Mouse (Mus musculus): Measurements from ENCODE around the gene Aarsd1.

GRCm38 (mm10) chr11:101462141-101462540 is 44.7 kb upstream of the Aarsd1 start:
- TF ChIP-seq CTCF (IDR thresholded peaks at IDR 0.05; ENCODE audit: extremely low read depth, insufficient read depth, low read length) (no peak), POLR2A (IDR thresholded peaks at IDR 0.05; ENCODE audit: extremely low read depth, insufficient read depth, low read length) (no peak)

Measured in cortical plate, adult 2 months (tissue).